Mouse (Mus musculus) midbrain, embryonic 10.5 days (tissue): ENCODE results near the gene Atad5. TPM values are rescaled to one million over a fixed set of nuclear protein-coding genes. Genes with fewer than 3 reads are reported as not detected.

Experiments used
- DNase-seq: peaks from one replicate; pipeline ENCODE4 v3.0.0-alpha.2; 2017; ENCODE audit warnings: low spot score
- H3K27ac ChIP-seq: fragments of 300-500 bp; sonication (generic); replicated peaks from 2 replicates; pipeline ENCODE4 v1.5.1; 2016; ENCODE audit warnings: mild to moderate bottlenecking
- H3K27me3 ChIP-seq: fragments of 300-500 bp; sonication (generic); 2 replicates; pipeline ENCODE4 v1.6.1; 2016; ENCODE audit warnings: low read depth, mild to moderate bottlenecking; ENCODE audit not compliant: poor library complexity, severe bottlenecking
- H3K36me3 ChIP-seq: fragments of 300-500 bp; sonication (generic); 2 replicates; pipeline ENCODE4 v1.6.1; 2016; ENCODE audit warnings: mild to moderate bottlenecking, moderate library complexity
- H3K4me1 ChIP-seq: fragments of 300-500 bp; sonication (generic); 2 replicates; pipeline ENCODE4 v1.6.1; 2016
- H3K4me3 ChIP-seq: fragments of 300-500 bp; sonication (generic); 2 replicates; pipeline ENCODE4 v1.5.1; 2016; ENCODE audit warnings: mild to moderate bottlenecking, moderate library complexity
- H3K9me3 ChIP-seq: fragments of 300-500 bp; sonication (generic); replicated peaks from 2 replicates; pipeline ENCODE4 v1.6.1; 2016; ENCODE audit warnings: mild to moderate bottlenecking
- WGBS: fragments of 180-500 bp; shearing (Covaris S2); methylation state at CpG from one replicate; pipeline ENCODE4 v1.1.7; 2016; 5-methylcytosine and 5-hydroxymethylcytosine counted together
- polyA plus RNA-seq: library from polyadenylated mRNA; unstranded; fragments of >200 nt; fragmentation: Nextera tagmentation; extraction: Ambion mirVana; gene quantifications from 2 replicates; pipeline ENCODE4 v1.2.1, GENCODE M21; 2016

The Atad5 gene
- polyA plus RNA-seq, 1 experiment from 2014 or later: 17.9 TPM

GRCm38 (mm10) chr11:80089817-80090214, 616 bp downstream of the Atad5 start:
- Histone ChIP-seq H3K4me3 (peak overlapping the region; percentile 86), H3K9me3 (no peaks in the 10 kb centered on the region), H3K27ac (peak overlapping the region; percentile 91), H3K4me1 (peaks cover 27% of the 10 kb centered on the region), H3K36me3 (peaks cover 23% of the 10 kb centered on the region), H3K27me3 (no peaks in the 10 kb centered on the region)
- under 1% methylated on average over 14 of the region's 14 CpGs for WGBS
- no peak for DNase-seq

DNA sequence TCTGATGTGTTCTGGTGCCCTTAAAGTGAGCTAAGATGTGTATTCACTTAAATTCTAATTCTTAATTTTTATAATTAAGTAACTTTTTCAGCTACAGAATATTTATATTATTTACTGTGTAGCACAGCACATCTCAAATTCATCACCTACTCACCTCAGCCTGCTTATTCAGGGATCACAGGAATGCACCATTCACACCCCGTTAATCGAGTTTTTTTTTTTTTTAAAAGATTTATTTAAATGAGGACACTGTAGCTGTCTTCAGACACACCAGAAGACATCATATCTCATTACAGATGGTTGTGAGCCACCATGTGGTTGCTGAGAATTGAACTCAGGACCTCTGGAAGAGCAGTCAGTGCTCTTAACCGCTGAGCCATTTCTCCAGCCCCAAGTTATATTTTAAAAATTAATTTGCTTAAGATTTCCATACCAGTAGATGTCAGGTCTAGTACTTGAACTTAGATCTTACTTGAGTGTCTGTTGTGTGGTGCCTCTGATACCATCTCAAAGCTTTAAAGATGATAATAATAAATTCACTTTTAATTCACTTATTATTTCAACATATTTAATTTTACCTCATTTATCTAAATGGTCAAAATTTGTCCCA, 1.5 kb downstream of the Atad5 start:
- Histone ChIP-seq H3K9me3 (no peaks in the 10 kb centered on the region), H3K4me1 (peaks cover 27% of the 10 kb centered on the region), H3K4me3 (peak overlapping the region; percentile 86), H3K36me3 (peaks cover 32% of the 10 kb centered on the region), H3K27me3 (no peaks in the 10 kb centered on the region), H3K27ac (no peak overlapping the region)
- WGBS: 69% methylated on average over 3 of the region's 3 CpGs
- no peak for DNase-seq

GRCm38 (mm10) chr11:80098444-80099056, 9.3 kb downstream of the Atad5 start:
- no peak overlapping the region for H3K4me3 ChIP-seq
- H3K4me1 ChIP-seq: no peaks in the 10 kb centered on the region
- no peak overlapping the region for H3K27ac ChIP-seq
- no peaks in the 10 kb centered on the region for H3K27me3 ChIP-seq
- no peaks in the 10 kb centered on the region for H3K9me3 ChIP-seq
- 89% methylated on average over 3 of the region's 3 CpGs for WGBS
- DNase-seq: no peak
- peaks cover 97% of the 10 kb centered on the region for H3K36me3 ChIP-seq

- Histone ChIP-seq H3K27ac (no peak overlapping the region), H3K9me3 (no peaks in the 10 kb centered on the region), H3K4me1 (no peaks in the 10 kb centered on the region), H3K27me3 (no peaks in the 10 kb centered on the region), H3K4me3 (no peak overlapping the region), H3K36me3 (peaks cover 97% of the 10 kb centered on the region)
- WGBS: 95% methylated on average over 6 of the region's 6 CpGs
- no peak for DNase-seq
These were observed 12.1 kb downstream of the Atad5 start for GRCm38 (mm10) chr11:80101298-80101697.

- no peaks in the 10 kb centered on the region for H3K27me3 ChIP-seq
- no peaks in the 10 kb centered on the region for H3K9me3 ChIP-seq
- DNase-seq: no peak
- no peak overlapping the region for H3K4me3 ChIP-seq
- no peaks in the 10 kb centered on the region for H3K4me1 ChIP-seq
- WGBS: 80% methylated on average over 1 of the region's 1 CpGs
- H3K36me3 ChIP-seq: peaks cover 96% of the 10 kb centered on the region
- no peak overlapping the region for H3K27ac ChIP-seq
These were observed 15.2 kb downstream of the Atad5 start for GRCm38 (mm10) chr11:80104407-80104806.

- H3K27me3 ChIP-seq: no peaks in the 10 kb centered on the region
- no peak for DNase-seq
- WGBS: 93% methylated on average over 1 of the region's 1 CpGs
These were observed 27.2 kb downstream of the Atad5 start for GRCm38 (mm10) chr11:80116411-80116810.

GRCm38 (mm10) chr11:80132050-80132449, 42.9 kb downstream of the Atad5 start:
- no peak for DNase-seq
- no peak overlapping the region for H3K4me3 ChIP-seq
- WGBS: 76% methylated on average over 1 of the region's 1 CpGs
- H3K27ac ChIP-seq: no peak overlapping the region
- H3K36me3 ChIP-seq: peaks cover 95% of the 10 kb centered on the region
- H3K27me3 ChIP-seq: no peaks in the 10 kb centered on the region
- H3K9me3 ChIP-seq: no peaks in the 10 kb centered on the region
- no peaks in the 10 kb centered on the region for H3K4me1 ChIP-seq

More at GRCm38 (mm10) chr11:80116411-80116810, 27.2 kb downstream of the Atad5 start:
- Histone ChIP-seq H3K27ac (no peak overlapping the region), H3K9me3 (no peaks in the 10 kb centered on the region), H3K4me1 (no peaks in the 10 kb centered on the region), H3K36me3 (peaks cover 95% of the 10 kb centered on the region), H3K4me3 (no peak overlapping the region)

- H3K27ac ChIP-seq: no peak overlapping the region
- no peaks in the 10 kb centered on the region for H3K27me3 ChIP-seq
- no peaks in the 10 kb centered on the region for H3K9me3 ChIP-seq
- WGBS: 76% methylated on average over 4 of the region's 4 CpGs
- no peak for DNase-seq
- no peaks in the 10 kb centered on the region for H3K4me1 ChIP-seq
- no peak overlapping the region for H3K4me3 ChIP-seq
- H3K36me3 ChIP-seq: peaks cover 97% of the 10 kb centered on the region
These were observed 45.5 kb downstream of the Atad5 start for GRCm38 (mm10) chr11:80134744-80135143.

DNA sequence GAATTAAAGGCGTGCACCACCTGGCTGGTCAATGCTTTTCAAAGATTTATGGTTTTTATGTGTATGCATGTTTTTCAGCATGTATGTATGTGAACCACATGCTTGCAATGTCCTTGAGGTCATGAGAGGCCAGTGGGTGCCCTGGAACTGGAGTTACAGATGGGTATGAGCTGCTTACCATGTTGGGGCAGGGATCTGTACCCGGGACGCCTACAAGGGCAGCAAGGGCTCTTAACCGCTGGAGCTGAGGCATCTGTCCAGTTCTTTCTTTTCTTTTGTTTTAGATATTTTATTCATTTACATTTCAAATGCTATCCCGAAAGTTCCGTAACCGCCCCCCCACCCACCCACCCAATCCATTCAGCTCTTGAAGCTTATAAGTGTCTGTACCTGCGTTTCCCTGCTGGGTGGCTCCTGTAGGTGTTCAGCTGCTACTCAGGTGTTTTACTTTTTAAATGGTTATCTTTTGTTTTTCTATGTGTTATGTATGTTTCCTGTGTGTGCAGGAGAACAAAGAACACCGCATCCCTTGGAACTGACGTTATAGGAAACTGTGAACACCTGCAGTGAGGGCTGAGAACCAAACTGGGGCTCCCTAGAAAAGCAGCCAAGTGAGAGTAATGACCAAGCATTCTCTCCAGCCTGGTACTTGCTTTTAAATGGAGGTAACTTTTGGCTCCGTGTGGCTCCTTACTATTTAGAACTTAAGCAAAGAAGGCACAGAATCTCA, 46.9 kb downstream of the Atad5 start:
- 92% methylated on average over 11 of the region's 11 CpGs for WGBS
- Histone ChIP-seq H3K9me3 (no peaks in the 10 kb centered on the region), H3K27me3 (no peaks in the 10 kb centered on the region), H3K27ac (no peak overlapping the region), H3K36me3 (peaks cover 94% of the 10 kb centered on the region), H3K4me3 (no peak overlapping the region), H3K4me1 (peaks cover 4% of the 10 kb centered on the region)
- no peak for DNase-seq

DNA sequence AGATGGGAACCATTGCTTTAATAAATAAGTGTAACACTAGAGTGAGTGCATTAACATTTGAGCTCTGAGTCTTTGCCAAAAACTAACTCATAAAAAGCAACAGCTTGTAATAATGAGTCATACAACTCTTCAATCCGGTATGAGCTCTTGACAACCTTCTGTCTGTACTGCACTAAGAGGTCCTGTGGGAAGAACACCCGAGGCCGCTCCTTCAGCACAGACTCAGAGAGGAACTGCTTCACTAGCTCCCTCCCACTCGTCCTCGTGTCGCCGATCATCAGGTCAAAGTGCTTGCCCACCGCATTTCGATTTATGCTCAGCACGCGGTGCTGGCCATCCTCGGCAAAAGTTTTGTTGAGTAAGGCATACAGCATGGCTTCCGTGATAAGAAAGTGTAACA, 47.6 kb downstream of the Atad5 start:
- 94% methylated on average over 13 of the region's 13 CpGs for WGBS
- Histone ChIP-seq H3K27me3 (no peaks in the 10 kb centered on the region), H3K27ac (no peak overlapping the region), H3K4me3 (no peak overlapping the region), H3K4me1 (peaks cover 8% of the 10 kb centered on the region), H3K36me3 (peaks cover 87% of the 10 kb centered on the region), H3K9me3 (no peaks in the 10 kb centered on the region)
- DNase-seq: no peak

DNA sequence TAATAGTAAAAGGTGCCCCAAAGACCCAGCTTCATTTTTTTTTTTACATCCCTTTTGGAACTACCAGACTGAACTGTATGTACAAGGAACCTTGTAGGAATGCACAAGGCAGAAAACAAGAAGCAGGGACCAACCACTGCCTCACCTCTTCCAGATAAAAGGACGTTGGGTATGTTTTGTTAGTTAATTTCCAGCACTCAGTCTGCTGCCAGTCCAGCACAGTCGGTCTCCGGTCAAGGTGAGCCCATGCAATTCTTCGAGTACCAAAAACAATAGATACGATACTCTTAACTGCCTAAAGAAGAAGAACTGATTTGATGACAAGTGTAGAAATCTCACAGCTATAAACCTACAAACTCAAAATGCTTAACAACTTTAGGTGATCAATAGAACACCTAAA, 48.6 kb downstream of the Atad5 start:
- Histone ChIP-seq H3K27ac (no peak overlapping the region), H3K4me3 (no peak overlapping the region), H3K27me3 (no peaks in the 10 kb centered on the region), H3K4me1 (peaks cover 13% of the 10 kb centered on the region), H3K36me3 (peaks cover 77% of the 10 kb centered on the region), H3K9me3 (no peaks in the 10 kb centered on the region)
- no peak for DNase-seq
- 93% methylated on average over 5 of the region's 5 CpGs for WGBS

- H3K27ac ChIP-seq: peak within 1 kb of the TSS; percentile 91
- peaks cover 37% of the 10 kb centered on the region for H3K36me3 ChIP-seq
- DNase-seq: peak; percentile 89
- H3K9me3 ChIP-seq: no peaks in the 10 kb centered on the region
- peak within 1 kb of the TSS; percentile 73 for H3K4me3 ChIP-seq
- WGBS: under 1% methylated on average over 40 of the region's 40 CpGs
- H3K27me3 ChIP-seq: no peaks in the 10 kb centered on the region
- peaks cover 17% of the 10 kb centered on the region for H3K4me1 ChIP-seq
These were observed 52.8 kb downstream of the Atad5 start, which contains the start of gene Tefm for GRCm38 (mm10) chr11:80141825-80142521. Gene Tefm, minus strand, starts transcription at chr11:80142175.
